Mouse (Mus musculus): ENCODE results near the gene Stk39. TPM values are rescaled to one million over a fixed set of nuclear protein-coding genes. Genes with fewer than 3 reads are reported as not detected.

The Stk39 gene
- polyA plus RNA-seq, 1 experiment from 2014 or later, result 39.4 TPM

- Histone ChIP-seq H3K4me2 (no peak overlapping the region), H3K36me3 (no peaks in the 10 kb centered on the region), H3K27ac (no peak overlapping the region), H3K4me3 (no peak overlapping the region), H3K27me3 (no peaks in the 10 kb centered on the region), H3K9me3 (no peaks in the 10 kb centered on the region), H3K9ac (no peak overlapping the region), H3K4me1 (replicated peaks) (no peaks in the 10 kb centered on the region)
- no peak for ATAC-seq (ENCODE audit: low FRiP score)
- WGBS, result 68% methylated on average over 2 of the region's 2 CpGs
These were observed 243.0 kb downstream of the Stk39 start for GRCm38 (mm10) chr2:68229081-68229480.

DNA sequence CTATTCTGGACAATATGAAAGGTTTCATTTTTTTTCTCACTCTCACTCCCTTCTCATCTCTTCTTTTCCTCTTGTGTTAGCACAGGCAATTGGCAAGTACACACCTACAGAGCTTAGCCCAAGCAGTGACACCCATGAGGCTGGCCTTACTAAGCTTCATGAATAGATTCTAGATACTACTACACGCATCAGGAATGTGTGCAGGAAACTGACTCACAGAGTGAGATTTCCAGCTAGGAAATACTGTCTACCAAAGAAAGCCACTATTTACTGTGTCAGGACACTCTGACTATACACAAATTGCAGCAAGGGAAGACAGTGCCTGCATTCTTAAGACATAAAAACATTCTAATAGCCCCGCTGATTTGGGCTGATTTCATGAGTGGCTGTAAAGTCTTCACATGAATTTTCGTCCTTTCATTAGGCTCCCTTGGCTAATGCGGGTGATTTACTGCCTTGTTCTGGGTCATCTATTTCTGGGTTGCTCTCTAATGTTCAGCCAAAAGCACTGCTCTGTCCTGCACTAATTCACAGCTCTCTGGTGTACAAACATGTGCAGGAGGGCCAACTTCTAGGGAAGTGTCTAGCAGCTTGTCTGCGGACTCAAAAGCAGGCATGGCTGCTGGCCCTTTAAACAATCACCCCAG, 249.7 kb downstream of the Stk39 start:
- ATAC-seq (ENCODE audit: low FRiP score), result no peak
- Histone ChIP-seq H3K4me2 (no peak overlapping the region), H3K4me3 (no peak overlapping the region), H3K36me3 (peaks cover 19% of the 10 kb centered on the region), H3K27ac (no peak overlapping the region), H3K9me3 (no peaks in the 10 kb centered on the region), H3K4me1 (replicated peaks) (peaks cover 16% of the 10 kb centered on the region), H3K27me3 (no peaks in the 10 kb centered on the region), H3K9ac (no peak overlapping the region)
- 58% methylated on average over 5 of the region's 5 CpGs for WGBS

GRCm38 (mm10) chr2:68221226-68221625, 250.8 kb downstream of the Stk39 start:
- Histone ChIP-seq H3K4me3 (no peak overlapping the region), H3K9me3 (no peaks in the 10 kb centered on the region), H3K4me1 (replicated peaks) (peaks cover 16% of the 10 kb centered on the region), H3K27me3 (no peaks in the 10 kb centered on the region), H3K4me2 (no peak overlapping the region), H3K9ac (no peak overlapping the region), H3K36me3 (peaks cover 19% of the 10 kb centered on the region), H3K27ac (no peak overlapping the region)
- 65% methylated on average over 4 of the region's 4 CpGs for WGBS
- ATAC-seq (ENCODE audit: low FRiP score), result peak; percentile 31

DNA sequence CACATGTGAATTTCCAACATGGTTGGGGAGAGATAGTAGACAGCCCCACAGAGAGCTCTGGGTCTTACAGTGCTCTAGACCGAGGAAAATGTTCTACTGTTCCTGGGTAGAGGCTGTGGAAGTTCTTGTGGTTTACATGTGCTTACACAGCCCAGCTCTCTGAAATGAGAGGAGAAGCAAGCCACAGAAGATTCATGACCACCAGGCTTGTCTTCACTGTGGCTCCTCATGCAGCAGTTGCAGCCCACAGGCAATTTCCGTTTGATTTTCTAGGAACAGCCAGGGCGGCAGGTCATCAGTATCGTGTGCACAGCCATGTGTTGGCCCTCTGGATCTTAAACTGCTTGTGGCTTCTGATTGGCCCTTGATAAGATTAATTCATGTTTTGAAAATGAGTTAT, 252.2 kb downstream of the Stk39 start:
- WGBS, result 93% methylated on average over 4 of the region's 4 CpGs
- H3K4me2 ChIP-seq, result no peak overlapping the region
- H3K9ac ChIP-seq, result no peak overlapping the region
- H3K36me3 ChIP-seq, result peaks cover 19% of the 10 kb centered on the region
- H3K4me3 ChIP-seq, result no peak overlapping the region
- H3K27ac ChIP-seq, result no peak overlapping the region
- no peaks in the 10 kb centered on the region for H3K9me3 ChIP-seq
- no peak for ATAC-seq (ENCODE audit: low FRiP score)
- H3K27me3 ChIP-seq, result no peaks in the 10 kb centered on the region
- H3K4me1 ChIP-seq (replicated peaks), result peaks cover 16% of the 10 kb centered on the region

DNA sequence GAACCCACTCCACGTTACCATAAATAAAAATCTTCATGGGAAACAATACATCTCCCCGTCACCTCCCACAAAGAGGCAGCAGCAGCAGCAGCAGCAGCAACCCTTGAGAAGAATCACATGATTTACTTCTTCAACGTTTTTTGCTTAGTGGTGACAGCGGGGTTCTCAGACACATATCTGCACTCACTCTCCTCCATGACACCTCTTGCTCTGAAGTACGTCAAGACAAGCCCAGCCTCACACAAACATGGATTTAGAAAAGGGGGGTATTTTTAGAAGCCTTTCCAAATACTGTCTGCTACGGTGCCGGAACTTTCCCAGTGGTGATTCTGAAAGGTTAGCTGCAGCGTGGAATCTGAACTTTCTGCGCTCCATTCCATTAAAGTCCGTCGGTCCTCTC, 256.9 kb downstream of the Stk39 start:
- H3K27me3 ChIP-seq, result no peaks in the 10 kb centered on the region
- WGBS, result 91% methylated on average over 11 of the region's 11 CpGs
- H3K27ac ChIP-seq, result no peak overlapping the region
- peaks cover 16% of the 10 kb centered on the region for H3K36me3 ChIP-seq
- H3K9ac ChIP-seq, result no peak overlapping the region
- no peak overlapping the region for H3K4me2 ChIP-seq
- H3K9me3 ChIP-seq, result no peaks in the 10 kb centered on the region
- no peaks in the 10 kb centered on the region; the same call in 1 of the 2 replicates for H3K4me1 ChIP-seq (replicated peaks)
- no peak for ATAC-seq (ENCODE audit: low FRiP score)
- H3K4me3 ChIP-seq, result no peak overlapping the region

DNA sequence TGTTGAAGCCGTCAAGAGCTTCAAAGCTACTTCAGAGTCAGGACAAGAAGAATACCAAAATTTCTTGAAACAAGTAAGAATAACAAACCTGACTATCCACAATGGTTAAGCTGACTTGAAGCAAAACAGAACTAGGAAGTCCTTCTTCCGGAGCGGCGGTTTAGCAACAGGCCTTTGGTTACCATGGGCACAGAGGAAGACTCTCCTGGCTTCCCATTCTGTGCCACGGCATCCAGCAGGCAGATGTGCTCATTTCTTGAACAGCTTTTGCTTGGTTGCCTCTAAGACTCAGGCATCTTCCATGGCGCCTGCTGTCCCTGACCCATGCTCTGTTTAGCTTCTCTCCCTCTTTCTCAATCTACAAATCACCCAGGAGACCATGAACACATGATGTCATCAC, 257.7 kb downstream of the Stk39 start:
- Histone ChIP-seq H3K36me3 (peaks cover 16% of the 10 kb centered on the region; the same call in 1 of the 2 replicates), H3K4me1 (replicated peaks) (no peaks in the 10 kb centered on the region; the same call in 1 of the 2 replicates), H3K27me3 (no peaks in the 10 kb centered on the region), H3K4me2 (no peak overlapping the region), H3K9ac (no peak overlapping the region), H3K27ac (no peak overlapping the region), H3K9me3 (no peaks in the 10 kb centered on the region), H3K4me3 (no peak overlapping the region)
- 69% methylated on average over 6 of the region's 6 CpGs for WGBS
- no peak for ATAC-seq (ENCODE audit: low FRiP score)

DNA sequence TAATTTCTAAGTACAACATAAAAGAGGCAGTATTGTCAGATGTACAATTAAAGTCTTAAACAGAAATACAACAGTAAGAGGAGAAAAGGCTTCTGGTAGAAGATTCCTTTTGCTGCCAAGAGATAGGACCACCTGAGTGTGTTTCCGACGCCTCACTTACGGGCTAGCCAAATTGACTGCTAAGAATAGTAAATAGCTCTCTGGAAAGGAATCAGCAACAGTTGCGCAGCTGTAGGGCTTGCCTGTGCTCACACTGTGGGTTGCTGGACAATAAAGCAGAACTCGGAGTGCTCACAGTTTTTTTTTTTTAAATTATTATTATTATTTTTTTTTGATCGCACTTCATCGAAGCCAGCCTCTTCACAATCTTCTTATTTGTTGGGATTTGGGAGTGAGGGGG, 260.6 kb downstream of the Stk39 start:
- H3K4me3 ChIP-seq, result no peak overlapping the region
- H3K27ac ChIP-seq, result no peak overlapping the region
- H3K9me3 ChIP-seq, result no peaks in the 10 kb centered on the region
- H3K4me1 ChIP-seq (replicated peaks), result no peaks in the 10 kb centered on the region; the same call in 1 of the 2 replicates
- ATAC-seq (ENCODE audit: low FRiP score), result no peak
- H3K27me3 ChIP-seq, result no peaks in the 10 kb centered on the region
- H3K9ac ChIP-seq, result no peak overlapping the region
- H3K36me3 ChIP-seq, result peaks cover 8% of the 10 kb centered on the region; the same call in 1 of the 2 replicates
- no peak overlapping the region for H3K4me2 ChIP-seq
- 94% methylated on average over 7 of the region's 7 CpGs for WGBS

DNA sequence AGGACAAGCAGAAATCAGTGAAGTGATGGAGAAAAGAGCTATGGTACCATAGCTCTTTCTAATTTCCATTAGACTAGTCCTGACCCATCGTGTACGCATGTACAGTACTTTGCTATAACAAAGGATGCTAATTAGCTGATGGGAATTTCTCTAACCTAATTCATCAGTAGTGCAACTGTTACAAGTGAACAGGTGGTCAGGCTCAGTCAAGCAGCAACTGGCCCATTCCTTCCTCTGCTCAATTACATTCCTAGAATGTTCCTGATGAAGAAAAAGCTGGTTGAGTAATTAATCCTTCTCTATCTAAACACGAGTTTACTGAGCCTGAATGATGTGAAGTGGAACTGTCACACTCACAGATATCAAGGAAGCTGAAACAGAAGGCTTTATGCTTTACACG, 275.8 kb downstream of the Stk39 start:
- H3K36me3 ChIP-seq, result no peaks in the 10 kb centered on the region
- WGBS, result 64% methylated on average over 4 of the region's 4 CpGs
- no peak overlapping the region for H3K27ac ChIP-seq
- H3K27me3 ChIP-seq, result no peaks in the 10 kb centered on the region
- no peak overlapping the region for H3K4me3 ChIP-seq
- H3K9me3 ChIP-seq, result no peaks in the 10 kb centered on the region
- no peak for ATAC-seq (ENCODE audit: low FRiP score)
- no peak overlapping the region for H3K4me2 ChIP-seq
- H3K4me1 ChIP-seq (replicated peaks), result no peaks in the 10 kb centered on the region
- no peak overlapping the region for H3K9ac ChIP-seq

GRCm38 (mm10) chr2:68194444-68194843, 277.6 kb downstream of the Stk39 start:
- Histone ChIP-seq H3K36me3 (no peaks in the 10 kb centered on the region), H3K4me1 (replicated peaks) (no peaks in the 10 kb centered on the region), H3K27ac (no peak overlapping the region), H3K27me3 (no peaks in the 10 kb centered on the region), H3K9me3 (no peaks in the 10 kb centered on the region), H3K9ac (no peak overlapping the region), H3K4me3 (no peak overlapping the region), H3K4me2 (no peak overlapping the region)
- ATAC-seq (ENCODE audit: low FRiP score), result no peak
- WGBS, result 66% methylated on average over 4 of the region's 4 CpGs

GRCm38 (mm10) chr2:68193465-68193837, 278.6 kb downstream of the Stk39 start:
- H3K36me3 ChIP-seq, result no peaks in the 10 kb centered on the region
- H3K4me1 ChIP-seq (replicated peaks), result no peaks in the 10 kb centered on the region
- no peak overlapping the region for H3K9ac ChIP-seq
- H3K9me3 ChIP-seq, result no peaks in the 10 kb centered on the region
- H3K27ac ChIP-seq, result no peak overlapping the region
- no peaks in the 10 kb centered on the region for H3K27me3 ChIP-seq
- H3K4me3 ChIP-seq, result no peak overlapping the region
- ATAC-seq (ENCODE audit: low FRiP score), result no peak
- no peak overlapping the region for H3K4me2 ChIP-seq

- no peaks in the 10 kb centered on the region for H3K36me3 ChIP-seq
- ATAC-seq (ENCODE audit: low FRiP score), result no peak
- H3K27me3 ChIP-seq, result no peaks in the 10 kb centered on the region
- H3K4me3 ChIP-seq, result no peak overlapping the region
- no peak overlapping the region for H3K9ac ChIP-seq
- no peak overlapping the region for H3K27ac ChIP-seq
- no peaks in the 10 kb centered on the region for H3K9me3 ChIP-seq
- WGBS, result 88% methylated on average over 5 of the region's 5 CpGs
- no peak overlapping the region for H3K4me2 ChIP-seq
- no peaks in the 10 kb centered on the region for H3K4me1 ChIP-seq (replicated peaks)
These were observed 279.2 kb downstream of the Stk39 start for GRCm38 (mm10) chr2:68192605-68193464.

GRCm38 (mm10) chr2:68176425-68176824, 295.6 kb downstream of the Stk39 start:
- H3K9ac ChIP-seq, result no peak overlapping the region
- H3K9me3 ChIP-seq, result peaks cover under 1% of the 10 kb centered on the region; the same call in 1 of the 2 replicates
- H3K4me2 ChIP-seq, result no peak overlapping the region
- H3K36me3 ChIP-seq, result no peaks in the 10 kb centered on the region
- H3K27ac ChIP-seq, result no peak overlapping the region
- 88% methylated on average over 3 of the region's 3 CpGs for WGBS
- no peak overlapping the region for H3K4me3 ChIP-seq
- no peaks in the 10 kb centered on the region for H3K27me3 ChIP-seq
- H3K4me1 ChIP-seq (replicated peaks), result peaks cover 4% of the 10 kb centered on the region; the same call in 1 of the 2 replicates
- ATAC-seq (ENCODE audit: low FRiP score), result no peak

DNA sequence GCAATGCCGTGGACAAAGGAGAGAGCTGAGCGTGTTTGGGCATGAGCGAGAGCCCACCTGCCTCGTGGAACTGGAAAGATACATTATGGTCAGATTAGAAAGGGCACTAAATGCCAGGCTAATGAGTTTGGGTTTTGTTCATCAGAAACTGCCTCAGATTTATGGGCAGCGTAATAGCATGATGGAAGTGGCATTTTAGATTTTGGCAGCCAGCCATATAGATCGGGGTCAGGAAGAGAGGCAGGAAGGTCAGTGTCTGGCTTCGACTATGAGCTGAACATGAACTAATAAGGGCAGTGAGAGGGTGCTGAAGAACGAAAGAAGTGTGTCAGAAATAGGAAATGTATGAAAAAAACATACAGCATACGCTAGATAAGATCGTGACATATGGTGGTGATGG, 300.8 kb downstream of the Stk39 start:
- Histone ChIP-seq H3K4me2 (no peak overlapping the region), H3K4me3 (no peak overlapping the region)

More for the DNA sequence above, 300.8 kb downstream of the Stk39 start:
- H3K9ac ChIP-seq, result no peak overlapping the region
- H3K27me3 ChIP-seq, result no peaks in the 10 kb centered on the region
- no peaks in the 10 kb centered on the region for H3K9me3 ChIP-seq
- H3K27ac ChIP-seq, result no peak overlapping the region
- ATAC-seq (ENCODE audit: low FRiP score), result no peak
- WGBS, result 78% methylated on average over 10 of the region's 10 CpGs
- peaks cover 4% of the 10 kb centered on the region; the same call in 1 of the 2 replicates for H3K4me1 ChIP-seq (replicated peaks)
- H3K36me3 ChIP-seq, result no peaks in the 10 kb centered on the region

Data from hindbrain, embryonic 13.5 days (tissue).